Comparison of ENCODE assay signal across 8 mouse cellular contexts in the genomic region with DNA sequence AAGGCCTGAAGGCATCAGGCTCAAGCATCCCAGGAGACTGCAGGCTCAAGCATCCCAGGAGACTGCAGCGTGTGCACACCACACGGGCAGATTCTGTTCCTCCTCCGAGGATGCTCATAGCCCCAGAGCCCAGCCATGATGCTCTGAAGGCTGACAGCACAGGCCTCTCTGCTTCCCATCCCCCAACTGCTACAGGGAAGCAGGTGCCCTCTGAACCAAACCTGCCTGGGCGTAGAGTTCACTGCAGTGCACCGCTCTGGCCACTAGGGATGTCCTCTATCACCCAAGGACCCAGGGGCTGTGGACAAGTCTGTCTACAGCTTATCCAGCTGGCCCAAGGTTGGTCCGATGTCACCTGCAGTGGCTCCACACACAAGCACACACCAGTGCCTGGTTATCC. TPM values are rescaled to one million over a fixed set of nuclear protein-coding genes. Genes with fewer than 3 reads are reported as not detected.
A peak's percentile ranks its signal among the peaks of the same experiment; 100 is the strongest.
DNase-seq lines count a peak whose midpoint lies in the region; ATAC-seq lines count a peak whose summit lies in the region.

No protein-coding gene starts in this region.

- 0 out of 2 replicates have a peak overlapping the region, but pooled peaks have one; percentile 5 for H3K9ac ChIP-seq in hindbrain, embryonic 12.5 days
- no peak overlapping the region for H3K9ac ChIP-seq in liver, embryonic 13.5 days
- no peak overlapping the region for H3K9ac ChIP-seq in neural tube, embryonic 11.5 days (ENCODE audit: low read length)

- H3K27me3 ChIP-seq in hindbrain, embryonic 12.5 days: no peaks in the 10 kb centered on the region
- no peaks in the 10 kb centered on the region for H3K27me3 ChIP-seq in liver, embryonic 13.5 days
- H3K27me3 ChIP-seq in neural tube, embryonic 11.5 days (ENCODE audit: control insufficient read depth, insufficient read depth, low read length): no peaks in the 10 kb centered on the region

- peaks cover 1% of the 10 kb centered on the region; the same call in 1 of the 2 replicates for H3K36me3 ChIP-seq in hindbrain, embryonic 12.5 days
- H3K36me3 ChIP-seq in liver, embryonic 13.5 days: peaks cover 3% of the 10 kb centered on the region; the same call in 1 of the 2 replicates
- no peaks in the 10 kb centered on the region for H3K36me3 ChIP-seq in neural tube, embryonic 11.5 days (ENCODE audit: control insufficient read depth, insufficient read depth, low read length)

- H3K9me3 ChIP-seq in hindbrain, embryonic 12.5 days (replicated peaks): no peaks in the 10 kb centered on the region
- H3K9me3 ChIP-seq in liver, embryonic 13.5 days (replicated peaks): no peaks in the 10 kb centered on the region
- no peaks in the 10 kb centered on the region for H3K9me3 ChIP-seq in neural tube, embryonic 11.5 days (ENCODE audit: control insufficient read depth, low read length)

- no peak overlapping the region for H3K27ac ChIP-seq in hindbrain, embryonic 12.5 days
- no peak overlapping the region for H3K27ac ChIP-seq in liver, embryonic 13.5 days
- H3K27ac ChIP-seq in neural tube, embryonic 11.5 days (ENCODE audit: low read depth, low read length): no peak overlapping the region

- peaks cover 14% of the 10 kb centered on the region for H3K4me1 ChIP-seq in hindbrain, embryonic 12.5 days
- peaks cover 38% of the 10 kb centered on the region for H3K4me1 ChIP-seq in liver, embryonic 13.5 days (replicated peaks)
- H3K4me1 ChIP-seq in neural tube, embryonic 11.5 days (ENCODE audit: control insufficient read depth, insufficient read depth, low read length): peaks cover 7% of the 10 kb centered on the region; the same call in 1 of the 2 replicates

- DNase-seq in ovary, postnatal 14 days (ENCODE audit: low spot score): peak; percentile 34
- DNase-seq in ovary, postnatal 10 days (ENCODE audit: low spot score): no peak
- peak; percentile 57 to 75 for DNase-seq in cerebellum, postnatal 14 days
- peak; percentile 32 for DNase-seq in liver, embryonic 13.5 days
- DNase-seq in neural tube, embryonic 11.5 days (ENCODE audit: low spot score): peak; percentile 56
- no peak for DNase-seq in right cerebral cortex, postnatal 25 days
- DNase-seq in adipocyte (ENCODE audit: low spot score): no peak

- H3K4me3 ChIP-seq in hindbrain, embryonic 12.5 days: no peak overlapping the region
- H3K4me3 ChIP-seq in liver, embryonic 13.5 days (replicated peaks): no peak overlapping the region
- H3K4me3 ChIP-seq in neural tube, embryonic 11.5 days (ENCODE audit: low read depth, low read length): no peak overlapping the region

- 30% methylated on average over 6 of the region's 6 CpGs for WGBS in hindbrain, embryonic 12.5 days
- 55% methylated on average over 6 of the region's 6 CpGs for WGBS in liver, embryonic 13.5 days (ENCODE audit: insufficient replicate concordance)
- WGBS in neural tube, embryonic 11.5 days: 36% methylated on average over 6 of the region's 6 CpGs

- H3K4me2 ChIP-seq in hindbrain, embryonic 12.5 days (replicated peaks): no peak overlapping the region
- H3K4me2 ChIP-seq in liver, embryonic 13.5 days: no peak overlapping the region
- no peak overlapping the region for H3K4me2 ChIP-seq in neural tube, embryonic 11.5 days (ENCODE audit: low read depth)

- peak; percentile 24; the same call in 1 of the 2 replicates for ATAC-seq in hindbrain, embryonic 12.5 days (ENCODE audit: low FRiP score)
- peak; percentile 57 for ATAC-seq in liver, embryonic 13.5 days (ENCODE audit: low read depth)
- 0 out of 2 replicates have a peak, but pooled peaks have one; percentile 55 for ATAC-seq in neural tube, embryonic 11.5 days (ENCODE audit: insufficient read depth, low FRiP score, low TSS enrichment)

RNA-seq across cellular contexts. Expression of a gene that starts 12.9 kb away (rescaled TPM):
- 49.3 and 50.9 TPM in 2 replicates for polyA plus RNA-seq in hindbrain, embryonic 12.5 days (2016; fragmentation: Nextera tagmentation; extraction: Ambion mirVana)
- polyA plus RNA-seq in liver, embryonic 13.5 days (2015; fragmentation: Nextera tagmentation; extraction: Ambion mirVana): 47.2 and 53.3 TPM in 2 replicates
- polyA plus RNA-seq in neural tube, embryonic 11.5 days (2014; fragmentation: Nextera tagmentation; extraction: Ambion mirVana): 47.1 and 50.1 TPM in 2 replicates

Comparison
In these comparisons a context has a peak if more than half of its experiments do, and no peak if none do; other contexts are left out.
1. DNase-seq: peak in ovary, postnatal 14 days (single experiment), cerebellum, postnatal 14 days (2 of 2), liver, embryonic 13.5 days (single experiment) and neural tube, embryonic 11.5 days (single experiment); none in ovary, postnatal 10 days (single experiment), right cerebral cortex, postnatal 25 days (single experiment) and adipocyte (single experiment).
2. Peak in every context shown above with its lines, with median percentiles within 50 percentile points of each other: ATAC-seq.